Mouse (Mus musculus): Measurements from ENCODE around the gene Gsto1. TPM values are rescaled to one million over a fixed set of nuclear protein-coding genes. Genes with fewer than 3 reads are reported as not detected.

Gsto1 gene
- 98.9 and 110 TPM in 2 replicates for polyA plus RNA-seq (2015; fragmentation: Nextera tagmentation; extraction: Ambion mirVana)

- Histone ChIP-seq H3K4me2 (replicated peaks) (peak within 1 kb of the TSS; percentile 99), H3K4me3 (peak within 1 kb of the TSS; percentile 70), H3K4me1 (peaks cover 15% of the 10 kb centered on the region), H3K9me3 (no peaks in the 10 kb centered on the region), H3K27me3 (0 out of 2 replicates have a peak, but pooled peaks cover 3% of the 10 kb centered on the region), H3K9ac (replicated peaks) (peak within 1 kb of the TSS; percentile 81), H3K36me3 (peaks cover 4% of the 10 kb centered on the region; the same call in 1 of the 2 replicates), H3K27ac (replicated peaks) (no peak within 1 kb of the TSS)
- peak; percentile 97 for ATAC-seq (replicated peaks)
- under 1% methylated on average over 60 of the region's 60 CpGs for WGBS
Measured at GRCm38 (mm10) chr19:47854796-47855783, at the start of gene Gsto1. TSS of gene Gsto1 (plus strand) at chr19:47854970.

GRCm38 (mm10) chr19:47812091-47812490, 42.7 kb upstream of the Gsto1 start:
- Histone ChIP-seq H3K4me2 (replicated peaks) (no peak overlapping the region), H3K36me3 (no peaks in the 10 kb centered on the region), H3K27ac (replicated peaks) (no peak overlapping the region), H3K4me3 (no peak overlapping the region), H3K27me3 (no peaks in the 10 kb centered on the region), H3K9ac (replicated peaks) (no peak overlapping the region), H3K9me3 (no peaks in the 10 kb centered on the region), H3K4me1 (no peaks in the 10 kb centered on the region)
- 81% methylated on average over 10 of the region's 10 CpGs for WGBS
- no peak for ATAC-seq (replicated peaks)

- Histone ChIP-seq H3K4me1 (no peaks in the 10 kb centered on the region), H3K27ac (replicated peaks) (no peak overlapping the region), H3K9me3 (no peaks in the 10 kb centered on the region), H3K36me3 (no peaks in the 10 kb centered on the region), H3K9ac (replicated peaks) (no peak overlapping the region), H3K4me2 (replicated peaks) (no peak overlapping the region), H3K27me3 (no peaks in the 10 kb centered on the region), H3K4me3 (no peak overlapping the region)
- WGBS: 96% methylated on average over 5 of the region's 5 CpGs
- no peak for ATAC-seq (replicated peaks)
Measured at GRCm38 (mm10) chr19:47814721-47815120, 40.0 kb upstream of the Gsto1 start.

GRCm38 (mm10) chr19:47817692-47818091, 37.1 kb upstream of the Gsto1 start:
- Histone ChIP-seq H3K9me3 (no peaks in the 10 kb centered on the region), H3K9ac (replicated peaks) (no peak overlapping the region), H3K27ac (replicated peaks) (0 out of 2 replicates have a peak overlapping the region, but pooled peaks have one; percentile 41), H3K4me1 (0 out of 2 replicates have a peak, but pooled peaks cover 3% of the 10 kb centered on the region), H3K4me2 (replicated peaks) (no peak overlapping the region), H3K4me3 (no peak overlapping the region), H3K36me3 (no peaks in the 10 kb centered on the region), H3K27me3 (no peaks in the 10 kb centered on the region)
- peak; percentile 61 for ATAC-seq (replicated peaks)
- 61% methylated on average over 9 of the region's 9 CpGs for WGBS

- H3K4me3 ChIP-seq: no peak overlapping the region
- 0 out of 2 replicates have a peak, but pooled peaks cover 3% of the 10 kb centered on the region for H3K4me1 ChIP-seq
- H3K27ac ChIP-seq (replicated peaks): no peak overlapping the region
- H3K4me2 ChIP-seq (replicated peaks): no peak overlapping the region
- no peaks in the 10 kb centered on the region for H3K9me3 ChIP-seq
- ATAC-seq (replicated peaks): no peak
- no peaks in the 10 kb centered on the region for H3K36me3 ChIP-seq
- no peak overlapping the region for H3K9ac ChIP-seq (replicated peaks)
- 22% methylated on average over 8 of the region's 9 CpGs for WGBS
- H3K27me3 ChIP-seq: no peaks in the 10 kb centered on the region
Measured at GRCm38 (mm10) chr19:47820832-47821493, 33.8 kb upstream of the Gsto1 start.

- Histone ChIP-seq H3K4me1 (0 out of 2 replicates have a peak, but pooled peaks cover 3% of the 10 kb centered on the region), H3K27ac (replicated peaks) (no peak overlapping the region), H3K36me3 (no peaks in the 10 kb centered on the region), H3K4me2 (replicated peaks) (no peak overlapping the region), H3K9me3 (no peaks in the 10 kb centered on the region), H3K9ac (replicated peaks) (no peak overlapping the region), H3K27me3 (no peaks in the 10 kb centered on the region), H3K4me3 (no peak overlapping the region)
- no peak for ATAC-seq (replicated peaks)
- 62% methylated on average over 7 of the region's 7 CpGs for WGBS
Measured at GRCm38 (mm10) chr19:47821494-47821872, 33.3 kb upstream of the Gsto1 start.

- Histone ChIP-seq H3K9ac (replicated peaks) (no peak overlapping the region), H3K4me2 (replicated peaks) (no peak overlapping the region), H3K9me3 (no peaks in the 10 kb centered on the region), H3K4me1 (0 out of 2 replicates have a peak, but pooled peaks cover 3% of the 10 kb centered on the region), H3K27ac (replicated peaks) (no peak overlapping the region), H3K4me3 (no peak overlapping the region), H3K36me3 (no peaks in the 10 kb centered on the region), H3K27me3 (no peaks in the 10 kb centered on the region)
- 30% methylated on average over 8 of the region's 8 CpGs for WGBS
- ATAC-seq (replicated peaks): no peak
Measured at GRCm38 (mm10) chr19:47822143-47822796, 32.5 kb upstream of the Gsto1 start.

- H3K4me1 ChIP-seq: 0 out of 2 replicates have a peak, but pooled peaks cover 3% of the 10 kb centered on the region
- H3K36me3 ChIP-seq: no peaks in the 10 kb centered on the region
- H3K9me3 ChIP-seq: no peaks in the 10 kb centered on the region
- H3K27ac ChIP-seq (replicated peaks): no peak overlapping the region
- ATAC-seq (replicated peaks): no peak
- no peaks in the 10 kb centered on the region for H3K27me3 ChIP-seq
- no peak overlapping the region for H3K4me3 ChIP-seq
- no peak overlapping the region for H3K4me2 ChIP-seq (replicated peaks)
- H3K9ac ChIP-seq (replicated peaks): no peak overlapping the region
- 80% methylated on average over 5 of the region's 5 CpGs for WGBS
Measured at GRCm38 (mm10) chr19:47824026-47824425, 30.7 kb upstream of the Gsto1 start.

- WGBS: 86% methylated on average over 14 of the region's 14 CpGs
- Histone ChIP-seq H3K4me1 (no peaks in the 10 kb centered on the region), H3K27ac (replicated peaks) (no peak overlapping the region), H3K9me3 (no peaks in the 10 kb centered on the region), H3K27me3 (no peaks in the 10 kb centered on the region), H3K4me3 (no peak overlapping the region), H3K4me2 (replicated peaks) (no peak overlapping the region), H3K9ac (replicated peaks) (no peak overlapping the region), H3K36me3 (no peaks in the 10 kb centered on the region)
- ATAC-seq (replicated peaks): no peak
Measured at GRCm38 (mm10) chr19:47829913-47830450, 24.8 kb upstream of the Gsto1 start.

- no peak overlapping the region for H3K27ac ChIP-seq (replicated peaks)
- H3K9ac ChIP-seq (replicated peaks): no peak overlapping the region
- no peaks in the 10 kb centered on the region for H3K9me3 ChIP-seq
- WGBS: 94% methylated on average over 8 of the region's 8 CpGs
- H3K36me3 ChIP-seq: no peaks in the 10 kb centered on the region
- no peak overlapping the region for H3K4me3 ChIP-seq
- ATAC-seq (replicated peaks): no peak
- no peaks in the 10 kb centered on the region for H3K27me3 ChIP-seq
- no peak overlapping the region for H3K4me2 ChIP-seq (replicated peaks)
- no peaks in the 10 kb centered on the region for H3K4me1 ChIP-seq
Measured at GRCm38 (mm10) chr19:47831111-47831510, 23.7 kb upstream of the Gsto1 start.

- no peak overlapping the region for H3K27ac ChIP-seq (replicated peaks)
- 87% methylated on average over 16 of the region's 16 CpGs for WGBS
- no peak overlapping the region for H3K9ac ChIP-seq (replicated peaks)
- no peak overlapping the region for H3K4me2 ChIP-seq (replicated peaks)
- H3K9me3 ChIP-seq: no peaks in the 10 kb centered on the region
- no peaks in the 10 kb centered on the region for H3K36me3 ChIP-seq
- H3K4me1 ChIP-seq: peaks cover 8% of the 10 kb centered on the region; the same call in 1 of the 2 replicates
- H3K27me3 ChIP-seq: no peaks in the 10 kb centered on the region
- ATAC-seq (replicated peaks): no peak
- no peak overlapping the region for H3K4me3 ChIP-seq
Measured at GRCm38 (mm10) chr19:47832316-47832715, 22.5 kb upstream of the Gsto1 start.

All from forebrain, embryonic 15.5 days (tissue).